Mouse (Mus musculus): ENCODE measurements around the gene Atrn.

GRCm38 (mm10) chr2:130924950-130925349 lies 18.7 kb downstream of the Atrn start:
- TF ChIP-seq CTCF (IDR thresholded peaks at IDR 0.05; ENCODE audit: low read depth) (no peak), EP300 (optimal IDR thresholded peaks at IDR 0.05) (no peak)
